In the genomic region with DNA sequence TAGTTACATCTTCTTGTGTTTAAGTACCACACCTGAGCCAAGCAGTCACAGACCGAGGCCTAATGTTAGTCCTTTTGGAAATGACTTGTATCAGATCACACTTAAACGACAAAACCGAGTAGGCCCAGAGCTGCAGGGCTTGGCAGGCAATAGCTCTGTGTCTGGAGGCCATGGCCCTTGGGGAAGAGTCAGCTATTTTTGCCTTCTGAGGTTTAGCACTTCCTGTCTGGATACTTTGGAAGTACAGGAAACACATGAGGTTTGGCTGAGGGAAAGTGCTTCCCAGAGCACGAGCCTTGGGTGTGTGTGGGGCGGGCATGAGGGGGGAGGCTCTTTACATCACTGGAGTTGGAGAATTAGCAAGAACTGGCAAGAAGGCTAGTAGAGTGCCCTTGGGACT, we compare ENCODE assay signal across 9 mouse cellular contexts. TPM values are rescaled to one million over a fixed set of nuclear protein-coding genes. Genes with fewer than 3 reads are reported as not detected.
DNase-seq lines count a peak whose midpoint lies in the region; ATAC-seq and TF ChIP-seq lines count a peak whose summit lies in the region.
"Had no signal": no experiment of that assay in that cellular context is flagged by ENCODE, and none has a peak within 500 bp of the region (broad histone marks: within the 10 kb centered on the region; RNA-seq: fewer than 3 reads in every experiment).

No protein-coding gene starts in this region.

- intact Hi-C loops in heart, postnatal 14 days (cut with DNase I) = no loop called here

- no peaks in the 10 kb centered on the region for H3K79me2 ChIP-seq in macrophage (ENCODE audit: inconsistent target)

- 39% methylated on average over 5 of the region's 5 CpGs for WGBS in lung, embryonic 14.5 days
- WGBS in macrophage (ENCODE audit: missing documents) = 36% methylated on average over 5 of the region's 5 CpGs
- 87% methylated on average over 5 of the region's 5 CpGs for WGBS in midbrain, embryonic 13.5 days

- TF ChIP-seq CTCF in lung, embryonic 14.5 days (IDR thresholded peaks at IDR 0.05; ENCODE audit: low read depth) = no peak

- H3K9me3 ChIP-seq in lung, embryonic 14.5 days (ENCODE audit: low read depth, low read length) = no peaks in the 10 kb centered on the region
- no peaks in the 10 kb centered on the region for H3K9me3 ChIP-seq in midbrain, embryonic 13.5 days
- H3K9me3 ChIP-seq: lung, embryonic 15.5 days had no signal

- no peak; the same call in 1 of the 2 replicates for ATAC-seq in lung, embryonic 14.5 days (ENCODE audit: insufficient read depth)
- no peak for ATAC-seq in midbrain, embryonic 13.5 days

- H3K4me1 ChIP-seq in lung, embryonic 14.5 days (ENCODE audit: insufficient read depth) = no peaks in the 10 kb centered on the region
- no peaks in the 10 kb centered on the region for H3K4me1 ChIP-seq in midbrain, embryonic 13.5 days (replicated peaks)

- no peak overlapping the region for H3K4me3 ChIP-seq in lung, embryonic 14.5 days (ENCODE audit: low read depth, low read length)
- H3K4me3 ChIP-seq in macrophage (ENCODE audit: inconsistent target) = no peak overlapping the region
- H3K4me3 ChIP-seq in midbrain, embryonic 13.5 days (replicated peaks) = no peak overlapping the region
- H3K4me3 ChIP-seq: lung, embryonic 15.5 days had no signal

- H3K27me3 ChIP-seq in lung, embryonic 14.5 days (ENCODE audit: insufficient read depth, low read length) = no peaks in the 10 kb centered on the region
- H3K27me3 ChIP-seq in midbrain, embryonic 13.5 days = no peaks in the 10 kb centered on the region
- H3K27me3 ChIP-seq: lung, embryonic 15.5 days had no signal

- no peaks in the 10 kb centered on the region for H3K36me3 ChIP-seq in lung, embryonic 14.5 days (ENCODE audit: insufficient read depth)
- H3K36me3 ChIP-seq in macrophage (ENCODE audit: inconsistent target) = no peaks in the 10 kb centered on the region
- H3K36me3 ChIP-seq in midbrain, embryonic 13.5 days = no peaks in the 10 kb centered on the region
- H3K36me3 ChIP-seq: lung, embryonic 15.5 days had no signal

- no peak overlapping the region for H3K9ac ChIP-seq in lung, embryonic 14.5 days
- no peak overlapping the region for H3K9ac ChIP-seq in midbrain, embryonic 13.5 days (replicated peaks)
- H3K9ac ChIP-seq: lung, embryonic 15.5 days had no signal

- DNase-seq in adrenal gland, adult (ENCODE audit: inconsistent age in 2 of 2, low spot score in 1 of 2) = peak; percentile 41 to 66
- DNase-seq in adrenal gland, postnatal 4 days (ENCODE audit: low spot score in 2 of 2) = no peak
- peak; percentile 16 for DNase-seq in lung, embryonic 14.5 days
- DNase-seq in lung, postnatal 14 days = no peak
- DNase-seq in heart, postnatal 14 days = peak; percentile 39 to 42
- no peak for DNase-seq in cerebellum, postnatal 10 days

- H3K4me2 ChIP-seq in lung, embryonic 14.5 days = no peak overlapping the region
- H3K4me2 ChIP-seq in midbrain, embryonic 13.5 days (replicated peaks) = no peak overlapping the region
- H3K4me2 ChIP-seq: lung, embryonic 15.5 days had no signal

- no peak overlapping the region for H3K27ac ChIP-seq in lung, embryonic 14.5 days (ENCODE audit: low read depth)
- H3K27ac ChIP-seq in macrophage = peak overlapping the region; percentile 66
- no peak overlapping the region for H3K27ac ChIP-seq in midbrain, embryonic 13.5 days
- H3K27ac ChIP-seq: lung, embryonic 15.5 days had no signal

RNA-seq across cellular contexts. Expression of a gene that starts 13.7 kb away (rescaled TPM):
- 10 to 100 TPM; 11.9 to 14.5 TPM for total RNA-seq in adrenal gland, postnatal 4 days (2021)
- polyA plus RNA-seq in lung, embryonic 14.5 days (2014; fragmentation: Nextera tagmentation; extraction: Ambion mirVana) = 7.3 and 8.0 TPM in 2 replicates
- total RNA-seq in heart, postnatal 14 days (2021) = 1 to 10 TPM; 3.6 to 4.7 TPM
- 10 to 100 TPM in 22 of 26 experiments, 1 to 10 TPM in 4; 1.8 to 34.8 (median 24.6) TPM for total RNA-seq in macrophage (2018; cell fraction: chromatin; rRNA removed)
- 1 to 10 TPM in 24 of 26 experiments, under 1 TPM in 2; 0.62 to 3.8 (median 2.2) TPM for total RNA-seq in macrophage (2018; cell fraction: cytosol; rRNA removed)
- 10 to 100 TPM in 16 of 26 experiments, 1 to 10 TPM in 10; 2.5 to 22.5 (median 12.6) TPM for total RNA-seq in macrophage (2018; cell fraction: nucleus; rRNA removed)
- 2.3 to 3.5 TPM (median 2.8 TPM) in 3 replicates for polyA plus RNA-seq in macrophage (2018)
- 6.2 and 7.0 TPM in 2 replicates for polyA plus RNA-seq in midbrain, embryonic 13.5 days (2015; fragmentation: Nextera tagmentation; extraction: Ambion mirVana)

RNA-seq across cellular contexts. Expression of a gene that starts 14.7 kb away (rescaled TPM):
- 10 to 100 TPM; 13.8 to 16.8 TPM for total RNA-seq in adrenal gland, postnatal 4 days (2021)
- 18.6 and 20.2 TPM in 2 replicates for polyA plus RNA-seq in lung, embryonic 14.5 days (2014; fragmentation: Nextera tagmentation; extraction: Ambion mirVana)
- 10 to 100 TPM; 20.4 to 22.7 TPM for total RNA-seq in heart, postnatal 14 days (2021)
- 100 to 1,000 TPM in 20 of 26 experiments, 10 to 100 TPM in 6; 43.4 to 244 (median 138) TPM for total RNA-seq in macrophage (2018; cell fraction: chromatin; rRNA removed)
- total RNA-seq in macrophage (2018; cell fraction: cytosol; rRNA removed) = 100 to 1,000 TPM; 176 to 352 (median 243) TPM
- total RNA-seq in macrophage (2018; cell fraction: nucleus; rRNA removed) = 100 to 1,000 TPM; 107 to 327 (median 236) TPM
- polyA plus RNA-seq in macrophage (2018) = 161 to 284 TPM (median 167 TPM) in 3 replicates
- 4.9 and 9.8 TPM in 2 replicates for polyA plus RNA-seq in midbrain, embryonic 13.5 days (2015; fragmentation: Nextera tagmentation; extraction: Ambion mirVana)

Comparison
In these comparisons a context has a peak if more than half of its experiments do, and no peak if none do; other contexts are left out.
1. DNase-seq: peak in adrenal gland, adult (2 of 2), lung, embryonic 14.5 days (single experiment) and heart, postnatal 14 days (2 of 2); none in adrenal gland, postnatal 4 days (0 of 2), lung, postnatal 14 days (single experiment) and cerebellum, postnatal 10 days (0 of 2).